8 mouse cellular contexts compared by ENCODE assay signal in the genomic region with DNA sequence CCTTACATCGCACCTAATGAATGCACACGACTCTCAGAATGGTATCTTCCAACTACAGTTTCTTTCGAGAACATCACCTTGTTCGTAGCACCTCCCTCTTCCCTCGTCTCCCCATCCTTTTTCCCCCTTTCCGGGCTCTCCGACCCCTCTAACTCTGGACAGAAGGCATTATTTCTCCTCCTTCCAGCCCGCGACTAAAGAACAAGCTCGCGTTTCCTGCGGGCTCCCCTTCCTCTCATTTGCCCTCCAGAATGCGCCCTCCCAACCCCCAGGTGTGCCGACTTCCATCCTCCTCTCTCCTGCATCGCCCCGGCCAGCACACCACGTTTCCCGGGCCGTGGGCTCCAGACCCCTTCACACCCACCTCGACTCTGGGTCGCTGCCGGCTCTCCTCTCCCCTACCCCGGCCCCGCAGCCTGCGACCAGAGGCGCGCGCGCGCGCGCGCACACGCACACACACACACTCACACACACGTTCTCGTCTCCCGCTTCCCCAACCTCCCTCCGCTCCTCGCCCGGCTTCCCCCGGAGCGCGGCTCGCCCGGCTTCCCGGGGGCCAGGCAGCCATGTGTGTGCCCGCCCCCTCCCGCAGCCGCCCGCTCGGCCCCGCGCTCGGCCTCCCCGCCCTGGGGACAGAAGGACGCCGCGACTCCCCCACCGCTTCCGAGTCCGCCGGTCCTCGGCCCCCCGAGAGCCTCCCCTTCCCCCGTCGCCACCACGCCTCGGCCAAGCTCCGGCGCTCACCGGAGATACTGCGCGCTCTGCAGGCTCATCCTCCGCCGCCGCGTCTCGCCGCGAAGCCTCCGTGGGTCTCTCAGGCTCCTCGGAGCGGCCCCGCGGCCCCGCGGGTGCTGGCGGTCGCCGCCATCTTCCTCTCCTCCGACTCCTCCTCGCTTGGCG. TPM values are rescaled to one million over a fixed set of nuclear protein-coding genes. Genes with fewer than 3 reads are reported as not detected.
DNase-seq lines count a peak whose midpoint lies in the region; ATAC-seq lines count a peak whose summit lies in the region.

Gene Smg7 (minus strand): TSS at position 882 of the 900 bp plus-strand sequence.

- ATAC-seq in CD4-positive, CD25-positive, alpha-beta regulatory T cell, adult 4 months = peak; percentile 1
- no peak for ATAC-seq in activated CD4-positive, CD25-positive, alpha-beta regulatory T cell, adult 4 months
- ATAC-seq in common myeloid progenitor, adult 5-6 weeks (replicated peaks; ENCODE audit: low read depth, poor library complexity, severe bottlenecking) = no peak
- peak; percentile 43 for ATAC-seq in hindbrain, embryonic 16.5 days
- ATAC-seq in limb, embryonic 11.5 days (ENCODE audit: insufficient number of reproducible peaks, low FRiP score, low TSS enrichment, low read depth) = peak; percentile 44

- no peaks in the 10 kb centered on the region for H3K9me3 ChIP-seq in hindbrain, embryonic 16.5 days (ENCODE audit: control insufficient read depth, low read length)
- no peaks in the 10 kb centered on the region for H3K9me3 ChIP-seq in limb, embryonic 11.5 days (ENCODE audit: control insufficient read depth, low read length)

- no peaks in the 10 kb centered on the region for H3K36me3 ChIP-seq in hindbrain, embryonic 16.5 days (ENCODE audit: control insufficient read depth, insufficient read depth, low read length)
- no peaks in the 10 kb centered on the region for H3K36me3 ChIP-seq in limb, embryonic 11.5 days (ENCODE audit: control insufficient read depth, insufficient read depth, low read length)

- peaks cover 17% of the 10 kb centered on the region for H3K4me1 ChIP-seq in hindbrain, embryonic 16.5 days (ENCODE audit: control insufficient read depth, insufficient read depth, low read depth, low read length)
- peaks cover 5% of the 10 kb centered on the region; the same call in 1 of the 2 replicates for H3K4me1 ChIP-seq in limb, embryonic 11.5 days (ENCODE audit: control insufficient read depth, insufficient read depth, low read length)

- H3K4me3 ChIP-seq in hindbrain, embryonic 16.5 days (ENCODE audit: low read length) = peak within 1 kb of the TSS; percentile 80
- peak within 1 kb of the TSS; percentile 91 for H3K4me3 ChIP-seq in limb, embryonic 11.5 days (ENCODE audit: low read depth, low read length)

- WGBS in hindbrain, embryonic 16.5 days = under 1% methylated on average over 82 of the region's 93 CpGs
- WGBS in limb, embryonic 11.5 days = under 1% methylated on average over 86 of the region's 93 CpGs

- DNase-seq in gastrocnemius, adult 8-10 months (ENCODE audit: low spot score in 2 of 2) = peak in 1 of 2 experiments; percentile 38
- peak; percentile 83 for DNase-seq in limb, embryonic 11.5 days (ENCODE audit: low spot score)
- DNase-seq in neural tube, embryonic 10.5 days (ENCODE audit: extremely low spot score, low spot score) = peak; percentile 87
- DNase-seq in urinary bladder, postnatal 25 days (ENCODE audit: low spot score) = peak; percentile 15

- peak within 1 kb of the TSS; percentile 96 for H3K4me2 ChIP-seq in hindbrain, embryonic 16.5 days (ENCODE audit: low read length)
- H3K4me2 ChIP-seq in limb, embryonic 11.5 days (ENCODE audit: low read depth, severe bottlenecking) = peak within 1 kb of the TSS; percentile 92

- peak within 1 kb of the TSS; percentile 100 for H3K27ac ChIP-seq in hindbrain, embryonic 16.5 days (ENCODE audit: low read depth, low read length)
- H3K27ac ChIP-seq in limb, embryonic 11.5 days (replicated peaks; ENCODE audit: low read depth, low read length) = peak within 1 kb of the TSS; percentile 95

- no peaks in the 10 kb centered on the region for H3K27me3 ChIP-seq in hindbrain, embryonic 16.5 days (replicated peaks; ENCODE audit: control insufficient read depth, insufficient read depth, low read length)
- H3K27me3 ChIP-seq in limb, embryonic 11.5 days (ENCODE audit: control insufficient read depth, insufficient read depth, low read length) = no peaks in the 10 kb centered on the region

- peak within 1 kb of the TSS; percentile 93 for H3K9ac ChIP-seq in hindbrain, embryonic 16.5 days (ENCODE audit: low read depth, low read length)
- peak within 1 kb of the TSS; percentile 96 for H3K9ac ChIP-seq in limb, embryonic 11.5 days (ENCODE audit: low read length)

RNA-seq across cellular contexts. Expression of gene Smg7, which starts in this region (rescaled TPM):
- polyA plus RNA-seq in CD4-positive, CD25-positive, alpha-beta regulatory T cell, adult 4 months (2017; shearing (Covaris generic)) = 10 to 100 TPM; 36.1 to 43.5 TPM
- polyA plus RNA-seq in activated CD4-positive, CD25-positive, alpha-beta regulatory T cell, adult 4 months (2017; shearing (Covaris generic)) = 10 to 100 TPM; 35.3 to 38.1 TPM
- 28.7 and 41.9 TPM in 2 replicates for total RNA-seq in common myeloid progenitor, adult 5-6 weeks (2017)
- 10 to 100 TPM; 36.2 to 45.6 (median 39.9) TPM for total RNA-seq in gastrocnemius, adult 8-10 months (2022)
- polyA plus RNA-seq in hindbrain, embryonic 16.5 days (2015; fragmentation: Nextera tagmentation; extraction: Ambion mirVana) = 27.3 and 32.6 TPM in 2 replicates
- 38.6 and 42.2 TPM in 2 replicates for polyA plus RNA-seq in limb, embryonic 11.5 days (2014; fragmentation: Nextera tagmentation; extraction: Ambion mirVana)

Comparison
In these comparisons a context has a peak if more than half of its experiments do, and no peak if none do; other contexts are left out.
1. ATAC-seq: peak in CD4-positive, CD25-positive, alpha-beta regulatory T cell, adult 4 months (single experiment), hindbrain, embryonic 16.5 days (single experiment) and limb, embryonic 11.5 days (single experiment); none in activated CD4-positive, CD25-positive, alpha-beta regulatory T cell, adult 4 months (single experiment) and common myeloid progenitor, adult 5-6 weeks (single experiment).